Mouse (Mus musculus): Measurements from ENCODE around the gene Celf6.

The Celf6 gene

GRCm38 (mm10) chr9:59577844-59578504, at the start of gene Celf6:
Gene Celf6 (plus strand): TSS chr9:59577917.
- DNase-seq (ENCODE audit: low spot score) = peak; percentile 95

GRCm38 (mm10) chr9:59528274-59528673, 49.4 kb upstream of the Celf6 start:
- DNase-seq (ENCODE audit: low spot score) = no peak

- DNase-seq (ENCODE audit: low spot score) = no peak
Measured at GRCm38 (mm10) chr9:59531645-59532044, 46.1 kb upstream of the Celf6 start.

GRCm38 (mm10) chr9:59533422-59533821, 44.3 kb upstream of the Celf6 start:
- DNase-seq (ENCODE audit: low spot score) = no peak

GRCm38 (mm10) chr9:59533889-59534288, 43.8 kb upstream of the Celf6 start:
- DNase-seq (ENCODE audit: low spot score) = no peak

GRCm38 (mm10) chr9:59537651-59538050, 40.1 kb upstream of the Celf6 start:
- DNase-seq (ENCODE audit: low spot score) = no peak

GRCm38 (mm10) chr9:59539441-59540137, 38.1 kb upstream of the Celf6 start, which contains the start of the genes Hexa and Tmem202:
Gene Hexa (plus strand): TSS chr9:59539540.
Gene Tmem202 (minus strand): TSS chr9:59539847.
- DNase-seq (ENCODE audit: low spot score) = peak; percentile 87

GRCm38 (mm10) chr9:59541617-59542016, 36.1 kb upstream of the Celf6 start:
- no peak for DNase-seq (ENCODE audit: low spot score)

- no peak for DNase-seq (ENCODE audit: low spot score)
Measured at GRCm38 (mm10) chr9:59542766-59543324, 34.9 kb upstream of the Celf6 start.

GRCm38 (mm10) chr9:59544739-59545138, 33.0 kb upstream of the Celf6 start:
- no peak for DNase-seq (ENCODE audit: low spot score)

GRCm38 (mm10) chr9:59547869-59548268, 29.8 kb upstream of the Celf6 start:
- DNase-seq (ENCODE audit: low spot score) = no peak

- no peak for DNase-seq (ENCODE audit: low spot score)
Measured at GRCm38 (mm10) chr9:59548961-59549487, 28.7 kb upstream of the Celf6 start.

GRCm38 (mm10) chr9:59550077-59550476, 27.6 kb upstream of the Celf6 start:
- DNase-seq (ENCODE audit: low spot score) = no peak

GRCm38 (mm10) chr9:59551017-59551416, 26.7 kb upstream of the Celf6 start:
- DNase-seq (ENCODE audit: low spot score) = no peak

GRCm38 (mm10) chr9:59551620-59552031, 26.1 kb upstream of the Celf6 start:
- DNase-seq (ENCODE audit: low spot score) = peak; percentile 74

- no peak for DNase-seq (ENCODE audit: low spot score)
Measured at GRCm38 (mm10) chr9:59552610-59553009, 25.1 kb upstream of the Celf6 start.

GRCm38 (mm10) chr9:59553719-59554118, 24.0 kb upstream of the Celf6 start:
- DNase-seq (ENCODE audit: low spot score) = no peak

GRCm38 (mm10) chr9:59565600-59565999, 12.1 kb upstream of the Celf6 start:
- peak; percentile 88 for DNase-seq (ENCODE audit: low spot score)

- peak; percentile 77 for DNase-seq (ENCODE audit: low spot score)
Measured at GRCm38 (mm10) chr9:59567111-59567510, 10.6 kb upstream of the Celf6 start.

- DNase-seq (ENCODE audit: low spot score) = no peak
Measured at GRCm38 (mm10) chr9:59571852-59572251, 5.9 kb upstream of the Celf6 start.

- no peak for DNase-seq (ENCODE audit: low spot score)
Measured at GRCm38 (mm10) chr9:59577401-59577800, 316 bp upstream of the Celf6 start.

- no peak for DNase-seq (ENCODE audit: low spot score)
Measured at GRCm38 (mm10) chr9:59578505-59578867, 769 bp downstream of the Celf6 start.

GRCm38 (mm10) chr9:59584871-59585308, 7.2 kb downstream of the Celf6 start:
- DNase-seq (ENCODE audit: low spot score) = peak; percentile 75

Measured in testis, postnatal 10 days (tissue).